Mouse (Mus musculus): Measurements from ENCODE around the gene Ptprq. TPM values are rescaled to one million over a fixed set of nuclear protein-coding genes. Genes with fewer than 3 reads are reported as not detected.

The Ptprq gene
- polyA plus RNA-seq, 1 experiment from 2014 or later: 0.30 TPM

GRCm38 (mm10) chr10:107739815-107740214 is 20.0 kb upstream of the Ptprq start:
- Histone ChIP-seq H3K27ac (ENCODE audit: low read depth) (no peak overlapping the region), H3K27me3 (ENCODE audit: insufficient read depth, low read length) (no peaks in the 10 kb centered on the region), H3K9me3 (ENCODE audit: low read depth, low read length) (no peaks in the 10 kb centered on the region), H3K4me3 (ENCODE audit: low read depth, low read length) (no peak overlapping the region), H3K9ac (no peak overlapping the region), H3K4me2 (no peak overlapping the region), H3K4me1 (ENCODE audit: insufficient read depth) (no peaks in the 10 kb centered on the region), H3K36me3 (ENCODE audit: insufficient read depth) (no peaks in the 10 kb centered on the region)
- no peak for TF ChIP-seq CTCF (IDR thresholded peaks at IDR 0.05; ENCODE audit: low read depth)
- ATAC-seq (ENCODE audit: insufficient read depth) (no peak), DNase-seq (no peak)
- 88% methylated on average over 5 of the region's 5 CpGs for WGBS

- no peaks in the 10 kb centered on the region for H3K27me3 ChIP-seq (ENCODE audit: insufficient read depth, low read length)
- no peak overlapping the region for H3K4me3 ChIP-seq (ENCODE audit: low read depth, low read length)
- DNase-seq: no peak
- H3K4me2 ChIP-seq: no peak overlapping the region
- no peaks in the 10 kb centered on the region for H3K9me3 ChIP-seq (ENCODE audit: low read depth, low read length)
- no peak overlapping the region for H3K9ac ChIP-seq
- 81% methylated on average over 6 of the region's 6 CpGs for WGBS
- no peaks in the 10 kb centered on the region for H3K36me3 ChIP-seq (ENCODE audit: insufficient read depth)
- ATAC-seq (ENCODE audit: insufficient read depth): no peak
- no peaks in the 10 kb centered on the region for H3K4me1 ChIP-seq (ENCODE audit: insufficient read depth)
- no peak for TF ChIP-seq CTCF (IDR thresholded peaks at IDR 0.05; ENCODE audit: low read depth)
- no peak overlapping the region for H3K27ac ChIP-seq (ENCODE audit: low read depth)
These were observed 17.9 kb upstream of the Ptprq start for GRCm38 (mm10) chr10:107737743-107738142.

GRCm38 (mm10) chr10:107735448-107735847 is 15.6 kb upstream of the Ptprq start:
- 63% methylated on average over 7 of the region's 7 CpGs for WGBS

GRCm38 (mm10) chr10:107734327-107734726 is 14.5 kb upstream of the Ptprq start:
- Histone ChIP-seq H3K27me3 (ENCODE audit: insufficient read depth, low read length) (no peaks in the 10 kb centered on the region), H3K9ac (no peak overlapping the region), H3K27ac (ENCODE audit: low read depth) (no peak overlapping the region), H3K4me3 (ENCODE audit: low read depth, low read length) (no peak overlapping the region), H3K4me1 (ENCODE audit: insufficient read depth) (no peaks in the 10 kb centered on the region), H3K4me2 (no peak overlapping the region), H3K36me3 (ENCODE audit: insufficient read depth) (no peaks in the 10 kb centered on the region), H3K9me3 (ENCODE audit: low read depth, low read length) (no peaks in the 10 kb centered on the region)
- ATAC-seq (ENCODE audit: insufficient read depth): no peak
- TF ChIP-seq CTCF (IDR thresholded peaks at IDR 0.05; ENCODE audit: low read depth): no peak
- DNase-seq: no peak

More at GRCm38 (mm10) chr10:107735448-107735847, 15.6 kb upstream of the Ptprq start:
- no peak overlapping the region for H3K4me2 ChIP-seq
- no peak overlapping the region for H3K9ac ChIP-seq
- no peaks in the 10 kb centered on the region for H3K9me3 ChIP-seq (ENCODE audit: low read depth, low read length)
- DNase-seq (no peak), ATAC-seq (ENCODE audit: insufficient read depth) (no peak)
- H3K27ac ChIP-seq (ENCODE audit: low read depth): no peak overlapping the region
- no peak overlapping the region for H3K4me3 ChIP-seq (ENCODE audit: low read depth, low read length)
- no peaks in the 10 kb centered on the region for H3K27me3 ChIP-seq (ENCODE audit: insufficient read depth, low read length)
- H3K4me1 ChIP-seq (ENCODE audit: insufficient read depth): no peaks in the 10 kb centered on the region
- no peaks in the 10 kb centered on the region for H3K36me3 ChIP-seq (ENCODE audit: insufficient read depth)
- TF ChIP-seq CTCF (IDR thresholded peaks at IDR 0.05; ENCODE audit: low read depth): no peak

- DNase-seq: peak; percentile 47
- H3K9ac ChIP-seq: no peak overlapping the region
- no peak for TF ChIP-seq CTCF (IDR thresholded peaks at IDR 0.05; ENCODE audit: low read depth)
These were observed 5.8 kb upstream of the Ptprq start for GRCm38 (mm10) chr10:107725631-107726030.

GRCm38 (mm10) chr10:107704443-107704842 is 15.4 kb downstream of the Ptprq start:
- DNase-seq (peak; percentile 75), ATAC-seq (ENCODE audit: insufficient read depth) (no peak)
- 39% methylated on average over 3 of the region's 3 CpGs for WGBS
- Histone ChIP-seq H3K4me3 (ENCODE audit: low read depth, low read length) (no peak overlapping the region), H3K9me3 (ENCODE audit: low read depth, low read length) (no peaks in the 10 kb centered on the region), H3K27ac (ENCODE audit: low read depth) (no peak overlapping the region), H3K36me3 (ENCODE audit: insufficient read depth) (no peaks in the 10 kb centered on the region), H3K4me1 (ENCODE audit: insufficient read depth) (no peaks in the 10 kb centered on the region), H3K27me3 (ENCODE audit: insufficient read depth, low read length) (no peaks in the 10 kb centered on the region), H3K4me2 (no peak overlapping the region), H3K9ac (no peak overlapping the region)
- TF ChIP-seq CTCF (IDR thresholded peaks at IDR 0.05; ENCODE audit: low read depth): peak; percentile 50

More at GRCm38 (mm10) chr10:107725631-107726030, 5.8 kb upstream of the Ptprq start:
- H3K4me2 ChIP-seq: no peak overlapping the region
- H3K4me3 ChIP-seq (ENCODE audit: low read depth, low read length): no peak overlapping the region
- no peaks in the 10 kb centered on the region for H3K27me3 ChIP-seq (ENCODE audit: insufficient read depth, low read length)
- WGBS: 20% methylated on average over 7 of the region's 7 CpGs
- no peaks in the 10 kb centered on the region for H3K36me3 ChIP-seq (ENCODE audit: insufficient read depth)
- H3K9me3 ChIP-seq (ENCODE audit: low read depth, low read length): no peaks in the 10 kb centered on the region
- ATAC-seq (ENCODE audit: insufficient read depth): 0 out of 2 replicates have a peak, but pooled peaks have one; percentile 11
- no peaks in the 10 kb centered on the region for H3K4me1 ChIP-seq (ENCODE audit: insufficient read depth)
- H3K27ac ChIP-seq (ENCODE audit: low read depth): no peak overlapping the region

- Histone ChIP-seq H3K27me3 (ENCODE audit: insufficient read depth, low read length) (no peaks in the 10 kb centered on the region), H3K4me1 (ENCODE audit: insufficient read depth) (no peaks in the 10 kb centered on the region), H3K27ac (ENCODE audit: low read depth) (no peak overlapping the region), H3K36me3 (ENCODE audit: insufficient read depth) (no peaks in the 10 kb centered on the region), H3K9me3 (ENCODE audit: low read depth, low read length) (no peaks in the 10 kb centered on the region), H3K4me2 (no peak overlapping the region), H3K4me3 (ENCODE audit: low read depth, low read length) (no peak overlapping the region), H3K9ac (no peak overlapping the region)
- no peak for TF ChIP-seq CTCF (IDR thresholded peaks at IDR 0.05; ENCODE audit: low read depth)
- ATAC-seq (ENCODE audit: insufficient read depth) (no peak), DNase-seq (no peak)
- 80% methylated on average over 3 of the region's 3 CpGs for WGBS
These were observed 18.9 kb downstream of the Ptprq start for GRCm38 (mm10) chr10:107700944-107701343.

- Histone ChIP-seq H3K9me3 (ENCODE audit: low read depth, low read length) (no peaks in the 10 kb centered on the region), H3K4me1 (ENCODE audit: insufficient read depth) (no peaks in the 10 kb centered on the region), H3K9ac (no peak overlapping the region), H3K36me3 (ENCODE audit: insufficient read depth) (no peaks in the 10 kb centered on the region), H3K4me2 (no peak overlapping the region), H3K27me3 (ENCODE audit: insufficient read depth, low read length) (no peaks in the 10 kb centered on the region), H3K27ac (ENCODE audit: low read depth) (no peak overlapping the region), H3K4me3 (ENCODE audit: low read depth, low read length) (no peak overlapping the region)
- DNase-seq (no peak), ATAC-seq (ENCODE audit: insufficient read depth) (no peak)
- no peak for TF ChIP-seq CTCF (IDR thresholded peaks at IDR 0.05; ENCODE audit: low read depth)
- 58% methylated on average over 2 of the region's 2 CpGs for WGBS
These were observed 21.1 kb downstream of the Ptprq start for GRCm38 (mm10) chr10:107698716-107699115.

All from lung, embryonic 14.5 days (tissue).